Mouse (Mus musculus): ENCODE data around the gene Manbal. TPM values are rescaled to one million over a fixed set of nuclear protein-coding genes. Genes with fewer than 3 reads are reported as not detected.
"Not testable (repeated sequence)": the region's sequence is repeated elsewhere in the genome, so short reads cannot be mapped to it uniquely, and the experiment has no call there.

Manbal gene
- total and polyA plus RNA-seq, 3 experiments: 28.4 to 65.7 TPM; not detected in 1

DNA sequence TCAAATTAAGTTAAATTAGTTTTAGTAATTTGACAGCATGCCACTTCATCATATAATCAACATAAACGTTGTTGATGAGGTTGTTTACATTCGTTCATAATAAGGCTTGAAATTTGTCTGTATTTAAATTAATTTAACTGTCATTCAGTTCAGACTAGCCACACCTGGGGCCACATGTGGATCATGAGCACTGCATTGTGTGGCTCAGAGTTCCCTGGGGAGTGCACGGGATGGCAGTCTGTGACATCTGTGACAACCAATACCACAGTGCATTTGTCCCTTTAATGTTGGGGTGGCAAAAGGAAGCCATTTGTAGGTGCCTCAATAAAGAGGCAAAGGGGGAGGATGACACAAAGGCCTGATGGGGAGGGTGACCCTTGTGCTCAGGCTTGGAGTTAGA is 9.6 kb downstream of the Manbal start:
- H3K4me1 ChIP-seq (ENCODE audit: control insufficient read depth in 1 of 2, insufficient read depth in 2 of 2, low read length in 2 of 2): no peaks in the 10 kb centered on the region; a peak in 1 of 4 replicates
- H3K27ac ChIP-seq (ENCODE audit: control insufficient read depth, low read depth, low read length): no peak overlapping the region
- no peaks in the 10 kb centered on the region; a peak in 2 of 4 replicates for H3K36me3 ChIP-seq (ENCODE audit: control insufficient read depth in 1 of 2, insufficient read depth in 2 of 2, low read length in 2 of 2)
- no peak overlapping the region for H3K4me3 ChIP-seq (ENCODE audit: control insufficient read depth in 1 of 2, insufficient read depth in 1 of 2, low read depth in 2 of 2, low read length in 2 of 2)
- H3K9ac ChIP-seq (ENCODE audit: control insufficient read depth, low read depth, low read length, poor library complexity, severe bottlenecking): no peak overlapping the region
- no peak for DNase-seq (ENCODE audit: low read depth, low spot score)
- H3K9me3 ChIP-seq (replicated peaks; ENCODE audit: insufficient read depth, low read length): no peaks in the 10 kb centered on the region
- TF ChIP-seq SMC3 (IDR thresholded peaks at IDR 0.05; ENCODE audit: low read depth, low read length): no peak
- TF ChIP-seq ETS1 (IDR thresholded peaks at IDR 0.05; ENCODE audit: low read depth, low read length): no peak
- TF ChIP-seq GABPA (IDR thresholded peaks at IDR 0.05; ENCODE audit: low read depth, low read length): no peak
- no peak for TF ChIP-seq POLR2AphosphoS2 (IDR thresholded peaks at IDR 0.05; ENCODE audit: low read length)
- TF ChIP-seq EP300 (IDR thresholded peaks at IDR 0.05; ENCODE audit: low read depth in 1 of 2, low read length in 2 of 2): no peak
- TF ChIP-seq MYC (IDR thresholded peaks at IDR 0.05; ENCODE audit: low read depth, low read length): no peak
- no peak for TF ChIP-seq JUND (IDR thresholded peaks at IDR 0.05; ENCODE audit: low read depth, low read length)
- TF ChIP-seq NELFE (IDR thresholded peaks at IDR 0.05; ENCODE audit: low read depth, low read length): no peak
- no peak for TF ChIP-seq ZKSCAN1 (IDR thresholded peaks at IDR 0.05; ENCODE audit: low read depth, low read length)
- no peak for TF ChIP-seq TBP (IDR thresholded peaks at IDR 0.05; ENCODE audit: low read depth, low read length)
- TF ChIP-seq CHD1 (IDR thresholded peaks at IDR 0.05; ENCODE audit: low read depth, low read length): no peak
- TF ChIP-seq MAZ (IDR thresholded peaks at IDR 0.05; ENCODE audit: low read depth, low read length): no peak
- TF ChIP-seq POLR2AphosphoS5 (IDR thresholded peaks at IDR 0.05; ENCODE audit: borderline replicate concordance, low read depth, low read length): no peak
- no peak for TF ChIP-seq E2F4 (IDR thresholded peaks at IDR 0.05; ENCODE audit: borderline replicate concordance, low read depth, low read length)
- TF ChIP-seq USF2 (IDR thresholded peaks at IDR 0.05; ENCODE audit: borderline replicate concordance in 1 of 2, insufficient read depth in 1 of 2, low read depth in 1 of 2, low read length in 2 of 2): no peak
- no peak for TF ChIP-seq MXI1 (IDR thresholded peaks at IDR 0.05; ENCODE audit: low read depth, low read length)
- TF ChIP-seq SIN3A (IDR thresholded peaks at IDR 0.05; ENCODE audit: low read length): no peak
- H3K27me3 ChIP-seq (ENCODE audit: control insufficient read depth in 1 of 2, insufficient read depth in 2 of 2, low read length in 2 of 2): no peaks in the 10 kb centered on the region
- peaks cover 5% of the 10 kb centered on the region; the same call in 1 of the 2 replicates for H3K79me2 ChIP-seq (ENCODE audit: control insufficient read depth, insufficient read depth, low read length, poor library complexity)

DNA sequence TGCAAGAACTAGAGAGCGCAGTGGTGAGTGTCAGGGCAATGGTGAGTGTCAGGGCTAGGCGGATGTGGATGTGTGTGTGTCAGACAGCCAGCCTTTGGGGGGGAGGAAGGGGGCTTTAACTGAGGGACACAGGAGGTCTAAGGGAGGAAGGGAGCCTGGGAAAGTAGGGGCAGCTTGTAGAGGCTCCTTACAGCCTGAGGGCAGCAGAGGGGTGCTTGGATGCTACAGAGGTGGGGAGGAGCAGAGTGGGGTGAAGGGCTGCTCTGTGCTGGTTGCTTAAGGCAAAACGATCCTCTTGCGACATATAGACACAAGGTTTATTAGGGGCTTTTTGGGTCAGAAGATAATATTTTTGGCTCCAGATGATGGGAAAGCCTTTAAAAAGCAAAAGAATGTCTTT is 17.4 kb downstream of the Manbal start:
- H3K36me3 ChIP-seq (ENCODE audit: control insufficient read depth in 1 of 2, insufficient read depth in 2 of 2, low read length in 2 of 2): no peaks in the 10 kb centered on the region
- DNase-seq (ENCODE audit: low read depth, low spot score): no peak
- no peaks in the 10 kb centered on the region for H3K9me3 ChIP-seq (replicated peaks; ENCODE audit: insufficient read depth, low read length)
- no peaks in the 10 kb centered on the region for H3K79me2 ChIP-seq (ENCODE audit: control insufficient read depth, insufficient read depth, low read length, poor library complexity)
- TF ChIP-seq NELFE (IDR thresholded peaks at IDR 0.05; ENCODE audit: low read depth, low read length) (no peak), TBP (IDR thresholded peaks at IDR 0.05; ENCODE audit: low read depth, low read length) (no peak), RAD21 (IDR thresholded peaks at IDR 0.05; ENCODE audit: low read depth, low read length) (no peak), SMC3 (IDR thresholded peaks at IDR 0.05; ENCODE audit: low read depth, low read length) (no peak), JUND (IDR thresholded peaks at IDR 0.05; ENCODE audit: low read depth, low read length) (no peak), ZMIZ1 (IDR thresholded peaks at IDR 0.05; ENCODE audit: low read depth, low read length) (no peak), NRF1 (IDR thresholded peaks at IDR 0.05; ENCODE audit: insufficient read depth, low read depth, low read length, poor library complexity, severe bottlenecking) (no peak), TCF12 (IDR thresholded peaks at IDR 0.05; ENCODE audit: low read depth, low read length) (no peak), MEF2A (IDR thresholded peaks at IDR 0.05; ENCODE audit: extremely low read depth, insufficient replicate concordance, low read depth, low read length, poor library complexity, severe bottlenecking) (no peak), MXI1 (IDR thresholded peaks at IDR 0.05; ENCODE audit: low read depth, low read length) (no peak)
- H3K4me1 ChIP-seq (ENCODE audit: control insufficient read depth in 1 of 2, insufficient read depth in 2 of 2, low read length in 2 of 2): no peaks in the 10 kb centered on the region; a peak in 1 of 4 replicates
- no peaks in the 10 kb centered on the region for H3K27me3 ChIP-seq (ENCODE audit: control insufficient read depth in 1 of 2, insufficient read depth in 2 of 2, low read length in 2 of 2)
- no peak overlapping the region for H3K4me3 ChIP-seq (ENCODE audit: control insufficient read depth in 1 of 2, insufficient read depth in 1 of 2, low read depth in 2 of 2, low read length in 2 of 2)
- no peak overlapping the region for H3K9ac ChIP-seq (ENCODE audit: control insufficient read depth, low read depth, low read length, poor library complexity, severe bottlenecking)
- no peak overlapping the region for H3K27ac ChIP-seq (ENCODE audit: control insufficient read depth, low read depth, low read length)

DNA sequence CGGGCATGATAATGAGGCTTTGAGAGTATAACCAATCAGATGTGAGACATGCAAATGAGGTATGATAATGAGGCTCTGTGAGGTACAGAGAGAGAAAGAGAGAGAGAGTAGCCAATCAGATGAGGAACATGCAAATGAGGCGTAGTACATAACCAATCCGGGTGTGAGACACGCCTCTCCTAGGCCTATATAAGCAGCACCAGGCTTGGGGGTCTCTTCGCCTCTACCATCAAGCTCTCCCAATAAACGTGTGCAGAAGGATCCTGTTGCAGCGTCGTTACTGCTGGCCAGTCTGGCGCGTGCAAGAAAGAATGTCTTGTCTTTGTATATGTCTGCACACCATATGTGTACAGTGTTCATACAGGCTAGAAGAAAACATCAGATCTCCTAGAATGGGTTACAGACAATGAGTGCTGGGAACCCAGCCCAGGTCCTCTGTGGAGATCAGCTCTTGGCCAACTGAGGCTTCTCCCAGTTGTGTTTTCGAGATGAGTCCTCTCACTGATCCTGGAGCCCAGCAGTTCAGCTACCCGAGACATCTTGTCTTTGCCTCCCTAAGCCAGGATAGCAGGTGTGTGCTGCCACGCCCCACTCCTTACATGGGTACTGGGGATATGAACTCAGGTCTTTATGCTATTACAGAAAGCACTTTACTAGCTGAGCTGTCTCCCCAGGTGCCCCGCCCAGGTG is 21.7 kb downstream of the Manbal start:
- H3K9me3 ChIP-seq (replicated peaks; ENCODE audit: insufficient read depth, low read length); H3K27me3 ChIP-seq (ENCODE audit: control insufficient read depth in 1 of 2, insufficient read depth in 2 of 2, low read length in 2 of 2); H3K36me3 ChIP-seq (ENCODE audit: control insufficient read depth in 1 of 2, insufficient read depth in 2 of 2, low read length in 2 of 2); DNase-seq (ENCODE audit: low read depth, low spot score); H3K27ac ChIP-seq (ENCODE audit: control insufficient read depth, low read depth, low read length); H3K4me3 ChIP-seq (ENCODE audit: control insufficient read depth in 1 of 2, insufficient read depth in 1 of 2, low read depth in 2 of 2, low read length in 2 of 2); H3K9ac ChIP-seq (ENCODE audit: control insufficient read depth, low read depth, low read length, poor library complexity, severe bottlenecking); H3K4me1 ChIP-seq (ENCODE audit: control insufficient read depth in 1 of 2, insufficient read depth in 2 of 2, low read length in 2 of 2); H3K79me2 ChIP-seq (ENCODE audit: control insufficient read depth, insufficient read depth, low read length, poor library complexity): not testable (repeated sequence)

All from MEL (cell line).